Mouse (Mus musculus) C2C12 (cell line): ENCODE data around the gene Zfp867.

Experiments used
- CTCF ChIP-seq: IDR thresholded peaks from one replicate; pipeline ENCODE4 v1.5.1; 2011; ENCODE audit not compliant: control insufficient read depth, insufficient read depth, insufficient read length
- MAX ChIP-seq: IDR thresholded peaks from one replicate; pipeline ENCODE4 v1.6.1; 2011; ENCODE audit warnings: mild to moderate bottlenecking, control low read depth
- USF1 ChIP-seq: IDR thresholded peaks from one replicate; pipeline ENCODE4 v1.6.1; 2011; ENCODE audit warnings: low read depth, mild to moderate bottlenecking, control low read depth, moderate library complexity

GRCm38 (mm10) chr11:59483212-59483611 is 10.9 kb upstream of the Zfp867 start:
- TF ChIP-seq CTCF, result peak; percentile 10
- TF ChIP-seq MAX, result no peak
- TF ChIP-seq USF1, result no peak
